Mouse (Mus musculus): ENCODE results near the gene Gm11492. TPM values are rescaled to one million over a fixed set of nuclear protein-coding genes. Genes with fewer than 3 reads are reported as not detected.

Gene Gm11492
- polyA plus RNA-seq, 1 experiment from 2014 or later, result not detected

DNA sequence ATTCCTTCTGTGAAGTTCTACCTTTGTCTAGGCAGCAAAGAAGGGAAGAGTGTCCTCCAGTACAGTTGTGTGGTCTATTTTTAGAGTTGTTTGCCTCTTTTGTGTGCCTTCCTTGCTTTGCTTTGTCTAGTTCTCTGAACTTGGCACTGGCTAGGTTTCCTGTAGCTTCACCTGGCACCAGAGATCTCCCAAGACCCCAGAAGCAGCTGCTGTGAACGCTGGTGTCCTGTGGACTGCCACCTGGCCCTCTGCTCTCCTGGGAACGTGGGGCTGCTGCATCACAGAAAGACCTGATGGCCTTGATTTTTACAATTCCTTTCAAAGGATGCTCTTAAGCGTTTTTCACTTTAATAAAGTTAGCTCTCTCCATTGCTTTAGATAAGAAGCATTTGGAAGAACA, 23.5 kb upstream of the Gm11492 start:
- WGBS, result 47% methylated on average over 3 of the region's 3 CpGs
- no peak overlapping the region for H3K9ac ChIP-seq (ENCODE audit: low read depth, low read length)
- H3K4me2 ChIP-seq, result no peak overlapping the region
- DNase-seq (ENCODE audit: low spot score), result no peak
- H3K4me1 ChIP-seq (replicated peaks; ENCODE audit: control insufficient read depth, insufficient read depth, low read length), result no peaks in the 10 kb centered on the region
- H3K27ac ChIP-seq (ENCODE audit: low read depth, low read length), result no peak overlapping the region
- no peaks in the 10 kb centered on the region for H3K36me3 ChIP-seq (ENCODE audit: control insufficient read depth, insufficient read depth, low read length)
- no peak for ATAC-seq (replicated peaks; ENCODE audit: low FRiP score)
- H3K27me3 ChIP-seq (replicated peaks; ENCODE audit: control insufficient read depth, insufficient read depth, low read length), result no peaks in the 10 kb centered on the region
- H3K9me3 ChIP-seq (ENCODE audit: control insufficient read depth, low read length), result no peaks in the 10 kb centered on the region
- no peak overlapping the region for H3K4me3 ChIP-seq (ENCODE audit: low read depth, low read length)

DNA sequence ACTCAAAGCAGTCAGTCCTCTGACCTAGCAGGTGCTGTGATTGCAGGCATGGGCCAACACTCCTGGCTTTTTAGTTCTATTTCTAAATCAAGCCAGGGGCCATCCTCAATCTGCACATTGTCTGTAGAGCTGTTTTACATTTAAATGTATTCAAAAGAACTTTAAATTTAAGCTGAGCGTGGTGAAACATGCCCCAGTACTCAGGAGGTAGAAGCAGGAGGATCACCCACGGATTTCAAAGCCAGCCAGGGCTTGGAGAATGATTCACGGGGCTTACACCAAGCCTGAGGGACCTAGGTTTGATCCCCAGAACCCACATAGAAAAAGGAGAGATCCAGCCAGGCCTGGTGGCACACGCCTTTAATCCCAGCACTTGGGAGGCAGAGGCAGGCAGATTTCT, 13.1 kb upstream of the Gm11492 start:
- H3K27ac ChIP-seq (ENCODE audit: low read depth, low read length), result no peak overlapping the region
- no peak overlapping the region for H3K9ac ChIP-seq (ENCODE audit: low read depth, low read length)
- H3K4me3 ChIP-seq (ENCODE audit: low read depth, low read length), result no peak overlapping the region
- no peaks in the 10 kb centered on the region for H3K9me3 ChIP-seq (ENCODE audit: control insufficient read depth, low read length)
- H3K4me1 ChIP-seq (replicated peaks; ENCODE audit: control insufficient read depth, insufficient read depth, low read length), result no peaks in the 10 kb centered on the region; the same call in 1 of the 2 replicates
- no peaks in the 10 kb centered on the region for H3K27me3 ChIP-seq (replicated peaks; ENCODE audit: control insufficient read depth, insufficient read depth, low read length)
- DNase-seq (ENCODE audit: low spot score) (no peak), ATAC-seq (replicated peaks; ENCODE audit: low FRiP score) (no peak)
- no peak overlapping the region for H3K4me2 ChIP-seq
- WGBS, result 65% methylated on average over 4 of the region's 4 CpGs
- no peaks in the 10 kb centered on the region for H3K36me3 ChIP-seq (ENCODE audit: control insufficient read depth, insufficient read depth, low read length)

DNA sequence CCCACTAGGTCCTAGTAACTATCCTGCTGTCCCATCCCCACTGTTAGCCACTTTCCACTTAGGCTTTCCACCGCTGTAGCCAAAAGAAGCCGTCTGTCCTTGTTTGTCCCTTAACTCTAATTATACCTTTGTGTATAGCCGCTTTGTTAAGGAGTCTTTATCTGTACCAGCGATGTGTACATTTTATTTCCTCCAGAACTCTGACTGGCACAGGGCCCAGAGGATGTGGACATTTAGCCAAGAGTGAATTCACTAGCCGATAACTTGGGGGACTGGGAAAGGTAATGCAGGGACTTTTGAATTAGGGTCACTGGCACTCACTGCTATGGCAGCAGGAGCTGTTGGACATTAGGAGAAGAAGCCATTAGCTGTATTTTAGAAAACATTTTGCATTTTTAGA, 12.1 kb upstream of the Gm11492 start:
- DNase-seq (ENCODE audit: low spot score), result no peak
- no peak overlapping the region for H3K4me3 ChIP-seq (ENCODE audit: low read depth, low read length)
- H3K4me2 ChIP-seq, result no peak overlapping the region
- no peak for ATAC-seq (replicated peaks; ENCODE audit: low FRiP score)
- no peak overlapping the region for H3K27ac ChIP-seq (ENCODE audit: low read depth, low read length)
- no peaks in the 10 kb centered on the region for H3K36me3 ChIP-seq (ENCODE audit: control insufficient read depth, insufficient read depth, low read length)
- H3K9ac ChIP-seq (ENCODE audit: low read depth, low read length), result no peak overlapping the region
- no peaks in the 10 kb centered on the region for H3K27me3 ChIP-seq (replicated peaks; ENCODE audit: control insufficient read depth, insufficient read depth, low read length)
- H3K9me3 ChIP-seq (ENCODE audit: control insufficient read depth, low read length), result no peaks in the 10 kb centered on the region
- WGBS, result 68% methylated on average over 5 of the region's 5 CpGs
- no peaks in the 10 kb centered on the region; the same call in 1 of the 2 replicates for H3K4me1 ChIP-seq (replicated peaks; ENCODE audit: control insufficient read depth, insufficient read depth, low read length)

DNA sequence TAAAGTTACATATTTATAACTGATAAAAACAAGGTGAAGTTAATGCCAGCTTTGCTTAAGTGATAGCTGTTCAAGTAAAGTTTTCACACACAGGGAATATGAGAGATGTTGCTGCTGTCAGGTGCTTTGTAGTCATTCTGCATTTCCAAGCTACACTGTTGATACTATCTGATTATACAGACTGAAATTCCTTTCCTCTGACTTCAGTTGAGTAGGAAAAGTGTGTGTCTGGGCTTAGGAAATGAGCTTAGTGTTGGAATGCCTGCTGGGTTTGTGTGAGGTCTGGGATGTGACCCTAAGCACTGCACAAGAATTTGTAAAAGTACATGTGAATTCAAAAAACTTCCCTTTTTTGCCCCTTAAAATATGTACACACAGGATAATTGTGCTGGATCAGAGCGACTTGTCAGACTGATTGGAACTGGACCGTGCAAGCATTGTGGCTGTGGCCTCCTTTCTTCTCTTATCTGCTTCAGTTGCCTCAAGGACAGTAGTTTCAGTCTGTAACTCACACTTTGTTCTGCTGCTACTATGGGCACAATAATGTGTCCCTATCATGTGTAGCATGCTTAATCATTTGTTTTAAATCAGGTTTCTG, 11.2 kb upstream of the Gm11492 start:
- 35% methylated on average over 2 of the region's 2 CpGs for WGBS
- H3K27me3 ChIP-seq (replicated peaks; ENCODE audit: control insufficient read depth, insufficient read depth, low read length), result no peaks in the 10 kb centered on the region
- DNase-seq (ENCODE audit: low spot score) (no peak), ATAC-seq (replicated peaks; ENCODE audit: low FRiP score) (no peak)
- H3K27ac ChIP-seq (ENCODE audit: low read depth, low read length), result no peak overlapping the region
- H3K9ac ChIP-seq (ENCODE audit: low read depth, low read length), result 0 out of 2 replicates have a peak overlapping the region, but pooled peaks have one; percentile 16
- no peaks in the 10 kb centered on the region for H3K9me3 ChIP-seq (ENCODE audit: control insufficient read depth, low read length)
- no peaks in the 10 kb centered on the region for H3K36me3 ChIP-seq (ENCODE audit: control insufficient read depth, insufficient read depth, low read length)
- H3K4me2 ChIP-seq, result no peak overlapping the region
- H3K4me1 ChIP-seq (replicated peaks; ENCODE audit: control insufficient read depth, insufficient read depth, low read length), result no peaks in the 10 kb centered on the region; the same call in 1 of the 2 replicates
- H3K4me3 ChIP-seq (ENCODE audit: low read depth, low read length), result no peak overlapping the region

DNA sequence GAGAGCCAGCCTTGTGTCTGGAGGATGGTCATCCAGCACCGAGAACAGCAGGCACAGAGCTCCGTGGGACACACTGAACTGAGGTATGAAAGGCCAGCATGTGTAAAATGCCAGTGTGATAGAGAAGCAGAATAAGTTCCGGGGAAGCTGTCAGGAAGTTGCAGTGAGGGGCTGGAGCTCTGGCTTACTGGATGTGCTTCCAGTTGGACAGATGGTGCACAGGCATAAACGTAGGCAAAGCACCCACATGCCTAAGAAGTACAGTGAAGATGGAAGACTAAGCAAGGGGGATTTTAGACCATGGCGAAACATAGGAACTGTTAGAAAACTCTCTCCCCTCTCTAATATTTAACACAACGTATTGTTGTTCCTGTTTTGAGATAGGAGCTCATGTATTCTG, 5.2 kb upstream of the Gm11492 start:
- H3K4me1 ChIP-seq (replicated peaks; ENCODE audit: control insufficient read depth, insufficient read depth, low read length), result no peaks in the 10 kb centered on the region; the same call in 1 of the 2 replicates
- 59% methylated on average over 6 of the region's 6 CpGs for WGBS
- no peaks in the 10 kb centered on the region for H3K9me3 ChIP-seq (ENCODE audit: control insufficient read depth, low read length)
- H3K27me3 ChIP-seq (replicated peaks; ENCODE audit: control insufficient read depth, insufficient read depth, low read length), result no peaks in the 10 kb centered on the region
- no peak overlapping the region for H3K4me3 ChIP-seq (ENCODE audit: low read depth, low read length)
- ATAC-seq (replicated peaks; ENCODE audit: low FRiP score) (no peak), DNase-seq (ENCODE audit: low spot score) (no peak)
- H3K36me3 ChIP-seq (ENCODE audit: control insufficient read depth, insufficient read depth, low read length), result no peaks in the 10 kb centered on the region
- no peak overlapping the region for H3K9ac ChIP-seq (ENCODE audit: low read depth, low read length)
- H3K4me2 ChIP-seq, result no peak overlapping the region
- no peak overlapping the region for H3K27ac ChIP-seq (ENCODE audit: low read depth, low read length)

DNA sequence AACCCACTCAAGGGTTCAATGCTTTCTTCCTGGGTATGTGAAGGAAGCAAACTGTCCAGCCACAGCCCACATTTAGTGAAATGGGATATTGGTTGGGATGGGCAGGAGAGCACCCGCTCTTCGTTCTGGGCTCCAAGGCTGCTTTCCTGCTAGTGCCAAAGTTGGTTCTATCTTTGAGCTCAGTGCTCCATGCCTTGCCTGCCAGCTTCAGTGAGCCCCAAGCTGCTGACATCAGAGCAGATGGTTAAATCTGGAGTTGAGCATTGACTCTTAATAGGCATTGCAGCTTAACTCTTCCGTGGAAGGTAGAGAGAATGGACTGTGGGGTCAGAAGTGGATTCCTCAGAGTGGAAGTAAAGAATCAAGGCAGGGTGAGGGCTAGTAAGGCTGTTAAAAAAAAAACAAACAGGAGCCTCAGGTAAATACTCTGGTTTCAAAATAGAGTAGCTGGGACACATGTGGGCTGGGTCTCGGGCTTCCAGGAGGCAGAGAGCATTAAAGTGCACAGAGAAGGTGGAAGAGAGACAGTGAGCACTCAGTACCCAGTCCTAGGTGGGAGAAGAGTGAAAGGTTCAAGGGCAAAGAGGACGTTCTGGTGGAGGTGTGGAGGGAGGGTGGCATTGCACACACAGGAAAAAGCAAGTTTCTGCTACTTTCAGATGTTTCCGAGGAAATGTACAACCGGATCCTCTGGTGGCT, 2.0 kb downstream of the Gm11492 start, which contains the start of gene Sept4:
Gene Sept4, plus strand, starts transcription at position 649 of the 699 bp plus-strand sequence.
- H3K9ac ChIP-seq (ENCODE audit: low read depth, low read length), result no peak within 1 kb of the TSS
- 75% methylated on average over 7 of the region's 7 CpGs for WGBS
- no peak within 1 kb of the TSS for H3K4me3 ChIP-seq (ENCODE audit: low read depth, low read length)
- no peak for ATAC-seq (replicated peaks; ENCODE audit: low FRiP score)
- H3K9me3 ChIP-seq (ENCODE audit: control insufficient read depth, low read length), result no peaks in the 10 kb centered on the region
- H3K27ac ChIP-seq (ENCODE audit: low read depth, low read length), result no peak within 1 kb of the TSS
- H3K4me1 ChIP-seq (replicated peaks; ENCODE audit: control insufficient read depth, insufficient read depth, low read length), result peaks cover 2% of the 10 kb centered on the region; the same call in 1 of the 2 replicates
- no peaks in the 10 kb centered on the region for H3K36me3 ChIP-seq (ENCODE audit: control insufficient read depth, insufficient read depth, low read length)
- no peak for DNase-seq (ENCODE audit: low spot score)
- no peak within 1 kb of the TSS for H3K4me2 ChIP-seq
- no peaks in the 10 kb centered on the region for H3K27me3 ChIP-seq (replicated peaks; ENCODE audit: control insufficient read depth, insufficient read depth, low read length)

DNA sequence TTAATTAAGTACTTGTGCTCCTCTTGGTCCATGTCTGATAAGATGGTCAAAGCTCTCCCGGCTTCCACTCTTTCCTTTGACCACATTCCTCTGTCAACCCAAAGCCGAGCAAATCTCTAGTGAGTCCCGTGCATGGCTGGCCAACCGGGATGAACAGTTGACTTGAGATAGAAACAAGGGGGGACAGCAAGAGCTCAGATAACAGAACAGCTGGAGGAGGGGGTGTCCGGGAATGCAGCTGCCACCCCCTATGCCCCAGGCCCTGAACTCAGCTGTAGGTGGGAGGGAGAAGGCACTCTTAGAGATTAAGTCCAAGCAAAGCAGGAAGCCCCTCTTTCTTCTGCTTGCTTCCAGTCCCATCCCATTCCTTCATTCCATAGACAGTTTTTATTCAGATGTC, 4.3 kb downstream of the Gm11492 start:
- DNase-seq (ENCODE audit: low spot score), result no peak
- H3K4me1 ChIP-seq (replicated peaks; ENCODE audit: control insufficient read depth, insufficient read depth, low read length), result peaks cover 2% of the 10 kb centered on the region; the same call in 1 of the 2 replicates
- WGBS, result 47% methylated on average over 5 of the region's 5 CpGs
- H3K4me3 ChIP-seq (ENCODE audit: low read depth, low read length), result no peak overlapping the region
- no peaks in the 10 kb centered on the region for H3K27me3 ChIP-seq (replicated peaks; ENCODE audit: control insufficient read depth, insufficient read depth, low read length)
- no peak for ATAC-seq (replicated peaks; ENCODE audit: low FRiP score)
- no peaks in the 10 kb centered on the region for H3K9me3 ChIP-seq (ENCODE audit: control insufficient read depth, low read length)
- no peaks in the 10 kb centered on the region for H3K36me3 ChIP-seq (ENCODE audit: control insufficient read depth, insufficient read depth, low read length)
- H3K4me2 ChIP-seq, result no peak overlapping the region
- H3K27ac ChIP-seq (ENCODE audit: low read depth, low read length), result no peak overlapping the region
- no peak overlapping the region for H3K9ac ChIP-seq (ENCODE audit: low read depth, low read length)

GRCm38 (mm10) chr11:87571361-87571950, 5.0 kb downstream of the Gm11492 start:
- Histone ChIP-seq H3K4me3 (ENCODE audit: low read depth, low read length) (no peak overlapping the region), H3K36me3 (ENCODE audit: control insufficient read depth, insufficient read depth, low read length) (no peaks in the 10 kb centered on the region), H3K9ac (ENCODE audit: low read depth, low read length) (no peak overlapping the region), H3K27ac (ENCODE audit: low read depth, low read length) (no peak overlapping the region), H3K4me2 (no peak overlapping the region), H3K9me3 (ENCODE audit: control insufficient read depth, low read length) (no peaks in the 10 kb centered on the region), H3K4me1 (replicated peaks; ENCODE audit: control insufficient read depth, insufficient read depth, low read length) (peaks cover 2% of the 10 kb centered on the region; the same call in 1 of the 2 replicates), H3K27me3 (replicated peaks; ENCODE audit: control insufficient read depth, insufficient read depth, low read length) (no peaks in the 10 kb centered on the region)
- DNase-seq (ENCODE audit: low spot score) (no peak), ATAC-seq (replicated peaks; ENCODE audit: low FRiP score) (no peak)
- 89% methylated on average over 1 of the region's 1 CpGs for WGBS

All from liver, embryonic 11.5 days (tissue).